Mouse (Mus musculus) midbrain, embryonic 13.5 days (tissue): ENCODE results near the gene Crtc3. TPM values are rescaled to one million over a fixed set of nuclear protein-coding genes. Genes with fewer than 3 reads are reported as not detected.
A peak's percentile ranks its signal among the peaks of the same experiment; 100 is the strongest.

ENCODE experiments used
- ATAC-seq: fragments of 200-750 bp; cut with Nextera tagmentation; 2 replicates; pipeline ENCODE4 v1.8.0; 2017; ENCODE audit warnings: mild to moderate bottlenecking, moderate TSS enrichment, moderate library complexity
- H3K27ac ChIP-seq: fragments of 300-500 bp; sonication (generic); 2 replicates; pipeline ENCODE4 v1.5.1; 2015; ENCODE audit warnings: inconsistent platforms, mild to moderate bottlenecking, moderate library complexity
- H3K27me3 ChIP-seq: fragments of 300-500 bp; sonication (generic); 2 replicates; pipeline ENCODE4 v1.6.1; 2015; ENCODE audit warnings: mild to moderate bottlenecking, inconsistent platforms
- H3K36me3 ChIP-seq: fragments of 300-500 bp; sonication (generic); 2 replicates; pipeline ENCODE4 v1.6.1; 2015; ENCODE audit warnings: mild to moderate bottlenecking, inconsistent platforms
- H3K4me1 ChIP-seq: fragments of 300-500 bp; sonication (generic); replicated peaks from 2 replicates; pipeline ENCODE4 v1.6.1; 2015; ENCODE audit warnings: inconsistent platforms
- H3K4me2 ChIP-seq: fragments of 300-500 bp; sonication (generic); replicated peaks from 2 replicates; pipeline ENCODE4 v1.6.1; 2015; ENCODE audit warnings: moderate library complexity, mild to moderate bottlenecking, inconsistent platforms
- H3K4me3 ChIP-seq: fragments of 300-500 bp; sonication (generic); replicated peaks from 2 replicates; pipeline ENCODE4 v1.5.1; 2015; ENCODE audit warnings: mild to moderate bottlenecking, inconsistent platforms
- H3K9ac ChIP-seq: fragments of 300-500 bp; sonication (generic); replicated peaks from 2 replicates; pipeline ENCODE4 v1.6.1; 2015; ENCODE audit warnings: mild to moderate bottlenecking, inconsistent platforms
- H3K9me3 ChIP-seq: fragments of 300-500 bp; sonication (generic); 2 replicates; pipeline ENCODE4 v1.6.1; 2016; ENCODE audit warnings: mild to moderate bottlenecking, inconsistent platforms
- WGBS: fragments of 180-500 bp; shearing (Covaris S2); methylation state at CpG from one replicate; pipeline ENCODE4 v1.1.7; 2015; 5-methylcytosine and 5-hydroxymethylcytosine counted together
- polyA plus RNA-seq: library from polyadenylated mRNA; unstranded; fragments of >200 nt; fragmentation: Nextera tagmentation; extraction: Ambion mirVana; gene quantifications from 2 replicates; pipeline ENCODE4 v1.2.1, GENCODE M21; 2015

Gene Crtc3
- polyA plus RNA-seq, 1 experiment from 2014 or later, result 12.4 TPM

DNA sequence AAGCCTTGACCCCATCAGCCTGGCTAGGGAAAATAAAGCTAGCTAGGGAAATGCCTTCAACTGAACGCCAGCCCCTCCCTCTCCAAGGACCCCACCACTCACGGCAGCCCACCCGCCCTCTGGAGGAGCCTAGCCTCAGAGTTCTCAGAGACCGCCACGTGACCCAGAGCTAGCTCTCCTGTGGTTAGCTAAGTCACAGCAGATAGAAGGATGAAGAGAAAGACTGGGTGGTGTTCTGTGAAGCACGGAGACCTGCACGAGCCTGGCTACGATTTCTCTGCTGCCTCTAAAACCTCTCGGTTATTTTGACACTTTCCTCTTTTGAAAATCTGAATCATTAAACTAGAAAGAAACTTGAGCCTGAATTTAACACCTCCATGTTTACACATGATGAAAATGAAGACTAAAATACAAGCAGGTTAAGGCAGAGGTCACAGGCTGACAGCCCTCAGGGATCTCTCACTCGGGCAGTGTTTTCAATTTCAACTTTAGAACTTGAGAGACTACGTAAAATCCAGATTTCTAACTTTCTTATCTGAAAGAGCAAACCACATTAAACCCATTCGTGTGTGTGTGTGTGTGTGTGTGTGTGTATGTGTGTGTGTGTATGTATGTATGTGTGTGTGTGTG lies 8.3 kb downstream of the Crtc3 start:
- 20% methylated on average over 12 of the region's 12 CpGs for WGBS

DNA sequence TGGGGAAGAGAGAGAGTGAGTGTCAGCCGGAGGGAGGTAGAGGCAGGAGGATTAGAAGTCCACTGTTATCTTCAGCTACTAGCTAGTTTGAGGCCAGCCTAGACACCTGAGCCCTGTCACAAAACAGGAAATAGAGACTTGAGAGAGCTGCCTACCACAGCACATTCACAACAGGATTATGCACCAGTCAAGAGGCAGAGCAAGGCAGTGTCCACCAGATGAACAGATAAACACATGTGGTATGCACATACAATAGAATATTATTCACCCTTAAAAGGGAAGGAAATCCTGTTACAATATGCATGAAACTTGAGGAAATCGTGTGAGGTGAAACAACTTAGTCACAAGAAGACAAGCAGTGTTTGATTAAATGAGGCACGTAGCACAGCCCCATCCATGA lies 16.4 kb downstream of the Crtc3 start:
- H3K27ac ChIP-seq, result no peak overlapping the region
- 61% methylated on average over 3 of the region's 3 CpGs for WGBS
- ATAC-seq, result no peak

More for the DNA sequence above, 8.3 kb downstream of the Crtc3 start:
- Histone ChIP-seq H3K4me1 (peaks cover 9% of the 10 kb centered on the region), H3K27me3 (no peaks in the 10 kb centered on the region), H3K9ac (no peak overlapping the region), H3K4me2 (no peak overlapping the region), H3K27ac (no peak overlapping the region), H3K36me3 (0 out of 2 replicates have a peak, but pooled peaks cover 3% of the 10 kb centered on the region), H3K4me3 (no peak overlapping the region), H3K9me3 (no peaks in the 10 kb centered on the region)
- no peak for ATAC-seq

DNA sequence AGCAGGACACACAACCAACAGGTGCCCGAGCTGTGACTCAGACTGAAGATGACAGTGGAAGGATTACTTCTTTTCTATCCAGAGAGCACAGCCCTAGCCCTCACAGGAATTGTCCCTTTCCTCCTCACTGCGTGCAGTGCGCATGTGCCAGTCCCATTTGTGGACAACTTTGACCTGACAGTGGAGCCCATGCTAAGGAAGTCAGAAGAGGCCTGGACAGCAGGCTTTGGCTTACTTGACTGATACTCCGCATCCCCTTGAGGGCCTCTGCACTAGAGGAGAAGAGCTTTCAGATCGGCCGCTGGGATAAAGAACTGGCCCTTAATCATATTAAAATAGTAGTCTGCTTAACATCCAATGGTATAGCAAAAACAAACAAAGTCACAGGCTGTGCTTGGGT lies 17.8 kb downstream of the Crtc3 start:
- WGBS, result 85% methylated on average over 6 of the region's 6 CpGs
- H3K9me3 ChIP-seq, result no peaks in the 10 kb centered on the region

More for the DNA sequence above, 16.4 kb downstream of the Crtc3 start:
- no peaks in the 10 kb centered on the region for H3K9me3 ChIP-seq
- no peaks in the 10 kb centered on the region for H3K4me1 ChIP-seq
- H3K27me3 ChIP-seq, result no peaks in the 10 kb centered on the region
- no peak overlapping the region for H3K4me3 ChIP-seq
- no peak overlapping the region for H3K9ac ChIP-seq
- 0 out of 2 replicates have a peak, but pooled peaks cover 3% of the 10 kb centered on the region for H3K36me3 ChIP-seq
- H3K4me2 ChIP-seq, result no peak overlapping the region

DNA sequence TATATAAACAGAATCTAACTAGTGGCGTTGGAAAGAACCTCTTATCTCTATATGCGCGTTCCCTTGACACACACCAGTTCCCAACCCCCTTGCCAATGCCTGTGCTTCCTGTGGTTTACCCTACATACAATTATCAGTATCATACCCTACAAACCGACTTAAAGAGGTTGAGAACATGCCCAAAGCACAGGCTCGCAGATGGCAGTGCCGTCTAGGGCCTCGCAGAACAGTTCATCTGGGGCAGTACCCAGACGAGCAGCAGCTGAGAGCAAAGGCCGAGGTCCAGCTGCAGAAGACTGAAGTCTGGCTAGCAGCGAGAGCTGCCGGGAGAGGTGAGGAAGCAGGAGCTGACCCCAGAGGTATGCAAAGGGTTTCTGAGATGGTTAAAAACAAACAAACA lies 21.5 kb downstream of the Crtc3 start:
- WGBS, result 76% methylated on average over 11 of the region's 11 CpGs
- no peak overlapping the region for H3K4me2 ChIP-seq

More for the DNA sequence above, 17.8 kb downstream of the Crtc3 start:
- no peak for ATAC-seq
- Histone ChIP-seq H3K4me1 (no peaks in the 10 kb centered on the region), H3K9ac (no peak overlapping the region), H3K4me3 (no peak overlapping the region), H3K4me2 (no peak overlapping the region), H3K36me3 (no peaks in the 10 kb centered on the region), H3K27ac (no peak overlapping the region), H3K27me3 (no peaks in the 10 kb centered on the region)

DNA sequence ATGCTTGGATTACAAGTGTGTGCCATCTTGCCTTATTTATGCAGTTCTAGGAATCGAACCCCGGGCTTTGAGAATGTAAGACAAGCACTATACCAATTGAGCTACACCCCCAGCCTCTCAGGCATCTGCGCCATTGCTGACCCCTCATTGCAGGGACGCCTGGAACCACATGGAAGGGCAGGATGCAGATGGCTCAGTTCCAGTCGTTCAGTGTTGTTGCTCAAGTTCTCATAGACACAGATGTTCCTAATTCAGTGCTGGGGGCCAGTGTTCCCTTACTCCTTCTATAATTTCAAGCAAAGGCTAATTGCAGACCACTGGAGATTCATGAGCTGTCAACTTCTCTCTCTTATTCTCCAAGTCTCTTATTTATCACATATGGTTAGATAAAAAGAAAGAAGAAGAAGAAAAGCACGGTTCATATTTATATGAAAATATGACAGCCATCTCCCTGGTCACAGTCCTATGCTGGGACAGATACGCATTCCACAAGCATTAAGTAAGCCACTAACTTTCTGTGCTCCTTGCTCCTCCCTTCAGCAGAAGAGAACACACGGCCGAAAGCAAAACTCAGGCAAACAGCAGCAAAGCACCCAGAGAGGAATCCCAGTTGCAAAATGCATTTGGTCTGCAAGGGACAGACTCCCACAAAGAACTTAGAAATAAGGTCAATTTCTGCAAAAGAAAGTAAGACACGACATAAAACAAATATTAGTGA lies 22.3 kb downstream of the Crtc3 start:
- no peak overlapping the region for H3K27ac ChIP-seq
- no peaks in the 10 kb centered on the region for H3K9me3 ChIP-seq
- no peak overlapping the region for H3K4me3 ChIP-seq
- no peaks in the 10 kb centered on the region for H3K4me1 ChIP-seq
- no peak for ATAC-seq
- H3K4me2 ChIP-seq, result no peak overlapping the region
- WGBS, result 85% methylated on average over 10 of the region's 10 CpGs
- H3K36me3 ChIP-seq, result no peaks in the 10 kb centered on the region
- H3K9ac ChIP-seq, result no peak overlapping the region
- no peaks in the 10 kb centered on the region for H3K27me3 ChIP-seq

More for the DNA sequence above, 21.5 kb downstream of the Crtc3 start:
- Histone ChIP-seq H3K36me3 (no peaks in the 10 kb centered on the region), H3K27ac (no peak overlapping the region), H3K9me3 (no peaks in the 10 kb centered on the region), H3K27me3 (no peaks in the 10 kb centered on the region), H3K4me3 (no peak overlapping the region), H3K4me1 (no peaks in the 10 kb centered on the region), H3K9ac (no peak overlapping the region)
- ATAC-seq, result no peak

DNA sequence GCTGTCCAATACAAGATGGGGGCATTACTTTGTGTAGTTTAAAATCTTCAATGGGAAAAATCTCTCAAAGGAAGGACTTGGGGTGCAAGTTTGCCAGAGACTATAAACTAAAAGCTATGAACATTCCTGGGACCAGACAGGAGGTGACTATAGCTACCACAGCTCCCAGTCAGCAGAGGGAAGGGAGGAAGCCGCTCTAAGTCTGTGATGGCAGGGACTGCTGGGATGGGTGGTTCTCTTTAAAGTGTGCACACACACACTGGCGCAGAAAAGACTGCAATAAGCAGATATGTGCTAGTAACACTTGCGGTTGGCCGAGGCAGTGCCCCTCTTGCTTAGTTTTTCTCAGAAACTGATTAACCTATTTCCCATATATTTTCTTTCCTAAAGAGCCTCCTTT lies 27.6 kb downstream of the Crtc3 start:
- Histone ChIP-seq H3K27ac (no peak overlapping the region), H3K27me3 (no peaks in the 10 kb centered on the region), H3K9me3 (no peaks in the 10 kb centered on the region), H3K4me3 (no peak overlapping the region), H3K4me1 (peaks cover 11% of the 10 kb centered on the region), H3K4me2 (no peak overlapping the region), H3K36me3 (no peaks in the 10 kb centered on the region), H3K9ac (no peak overlapping the region)
- WGBS, result 91% methylated on average over 4 of the region's 4 CpGs
- ATAC-seq, result no peak

DNA sequence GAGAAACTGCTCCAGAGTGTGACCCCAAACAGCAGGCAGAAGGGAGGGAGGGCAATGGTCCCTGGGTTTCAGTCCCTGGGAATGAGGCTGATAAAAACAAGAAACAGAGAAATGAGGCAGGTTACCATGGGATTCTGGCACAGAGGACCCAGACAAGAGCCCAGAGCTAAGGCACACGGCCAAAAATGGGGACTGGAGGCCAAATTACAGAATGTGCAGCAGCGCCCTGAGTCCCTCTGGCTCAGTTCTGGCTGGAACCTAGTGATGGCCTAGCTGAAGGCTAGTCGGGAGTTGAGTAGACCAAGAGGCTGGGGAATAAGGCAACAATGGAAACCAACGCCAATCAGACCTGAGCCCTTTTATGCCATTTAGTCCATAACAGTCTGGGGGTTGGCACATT lies 28.1 kb downstream of the Crtc3 start:
- 75% methylated on average over 4 of the region's 4 CpGs for WGBS
- H3K4me2 ChIP-seq, result no peak overlapping the region
- no peaks in the 10 kb centered on the region for H3K27me3 ChIP-seq

DNA sequence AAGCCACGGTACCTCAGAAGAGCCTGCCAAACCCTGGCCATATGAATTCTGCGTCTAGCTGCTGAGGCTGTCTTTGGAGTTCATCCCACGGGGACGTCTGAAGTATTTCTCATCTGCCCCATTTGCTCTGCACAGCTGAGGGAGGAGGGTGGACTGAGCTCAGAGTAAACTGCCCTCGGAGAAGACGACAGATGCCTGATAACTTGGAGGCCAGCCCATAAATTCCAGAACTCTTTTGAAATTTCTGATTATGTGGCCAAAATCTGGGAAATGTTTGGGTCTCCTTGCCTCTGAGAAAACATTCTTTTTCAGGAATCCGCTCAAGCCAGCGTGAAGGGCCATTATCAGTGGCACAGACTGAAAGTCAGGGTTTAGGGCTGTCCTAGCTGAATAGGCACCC lies 30.8 kb downstream of the Crtc3 start:
- Histone ChIP-seq H3K9me3 (no peaks in the 10 kb centered on the region), H3K9ac (no peak overlapping the region), H3K36me3 (no peaks in the 10 kb centered on the region), H3K4me3 (no peak overlapping the region), H3K27ac (no peak overlapping the region), H3K4me1 (peaks cover 32% of the 10 kb centered on the region), H3K4me2 (no peak overlapping the region), H3K27me3 (no peaks in the 10 kb centered on the region)
- whole genome bisulfite sequencing, result 71% methylated on average over 8 of the region's 8 CpGs
- ATAC-seq, result no peak

More for the DNA sequence above, 28.1 kb downstream of the Crtc3 start:
- H3K4me1 ChIP-seq, result peaks cover 15% of the 10 kb centered on the region
- no peaks in the 10 kb centered on the region for H3K36me3 ChIP-seq
- H3K4me3 ChIP-seq, result no peak overlapping the region
- ATAC-seq, result peak; percentile 62
- no peaks in the 10 kb centered on the region for H3K9me3 ChIP-seq
- H3K9ac ChIP-seq, result no peak overlapping the region
- H3K27ac ChIP-seq, result no peak overlapping the region

DNA sequence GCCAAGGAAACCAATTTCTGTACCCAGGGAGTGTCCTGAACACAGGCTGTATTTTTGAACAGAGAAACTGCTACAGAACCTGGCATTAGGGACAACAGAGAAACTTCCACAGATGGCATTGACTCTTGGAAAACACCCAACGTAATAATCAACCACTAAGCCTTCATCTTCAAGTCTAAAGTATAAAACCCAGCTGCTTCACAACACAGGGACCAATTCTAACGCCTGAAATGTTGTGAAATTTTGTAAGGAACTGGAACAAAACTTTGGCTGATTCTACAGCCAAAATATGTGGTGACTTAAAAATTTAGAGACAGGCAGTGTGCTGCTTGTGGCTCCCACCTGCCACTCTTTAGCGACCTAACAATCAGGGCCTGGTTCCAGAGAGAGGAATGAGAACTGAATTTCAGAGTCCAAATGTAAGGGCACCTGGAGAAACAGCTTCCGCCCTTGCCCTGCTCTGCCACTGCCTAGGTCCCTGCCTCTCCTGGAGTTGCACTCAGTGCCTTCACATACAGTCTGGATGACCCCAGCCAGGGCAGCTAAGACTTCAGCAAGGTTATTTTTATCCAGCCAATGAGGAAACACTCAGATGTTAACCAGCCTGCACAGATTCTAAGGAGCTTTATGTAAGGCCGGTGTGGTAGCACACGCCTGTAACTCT lies 33.2 kb downstream of the Crtc3 start:
- no peak for ATAC-seq
- H3K27ac ChIP-seq, result 0 out of 2 replicates have a peak overlapping the region, but pooled peaks have one; percentile 0
- H3K4me1 ChIP-seq, result peaks cover 42% of the 10 kb centered on the region
- no peak overlapping the region for H3K4me3 ChIP-seq
- 79% methylated on average over 6 of the region's 6 CpGs for WGBS
- no peaks in the 10 kb centered on the region for H3K36me3 ChIP-seq
- no peaks in the 10 kb centered on the region for H3K9me3 ChIP-seq
- H3K27me3 ChIP-seq, result no peaks in the 10 kb centered on the region
- H3K4me2 ChIP-seq, result no peak overlapping the region
- H3K9ac ChIP-seq, result no peak overlapping the region

DNA sequence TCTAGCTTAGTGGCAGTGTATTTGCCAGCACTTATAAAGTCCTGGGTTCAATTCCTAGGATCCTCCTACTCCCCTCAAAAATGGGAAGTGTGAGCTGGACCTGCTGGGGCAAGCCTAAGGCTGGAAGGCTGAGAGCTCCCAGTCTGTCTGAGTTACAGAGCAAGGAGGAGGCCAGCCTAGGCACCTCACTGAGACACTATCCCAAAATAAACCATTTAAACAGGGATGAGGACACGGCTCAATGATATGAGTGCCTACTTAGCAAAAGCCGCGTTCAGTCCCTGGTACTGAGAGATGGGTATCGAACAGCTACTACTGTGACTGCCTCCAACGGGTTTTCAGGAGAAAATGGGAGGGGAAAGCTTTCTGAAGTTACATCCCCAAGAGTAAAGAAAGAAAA lies 33.8 kb downstream of the Crtc3 start:
- H3K27ac ChIP-seq, result no peak overlapping the region
- no peaks in the 10 kb centered on the region for H3K9me3 ChIP-seq
- no peak overlapping the region for H3K4me3 ChIP-seq
- H3K27me3 ChIP-seq, result no peaks in the 10 kb centered on the region
- ATAC-seq, result no peak
- H3K36me3 ChIP-seq, result no peaks in the 10 kb centered on the region
- 65% methylated on average over 5 of the region's 5 CpGs for WGBS
- H3K4me1 ChIP-seq, result peaks cover 42% of the 10 kb centered on the region
- H3K4me2 ChIP-seq, result no peak overlapping the region
- H3K9ac ChIP-seq, result no peak overlapping the region

DNA sequence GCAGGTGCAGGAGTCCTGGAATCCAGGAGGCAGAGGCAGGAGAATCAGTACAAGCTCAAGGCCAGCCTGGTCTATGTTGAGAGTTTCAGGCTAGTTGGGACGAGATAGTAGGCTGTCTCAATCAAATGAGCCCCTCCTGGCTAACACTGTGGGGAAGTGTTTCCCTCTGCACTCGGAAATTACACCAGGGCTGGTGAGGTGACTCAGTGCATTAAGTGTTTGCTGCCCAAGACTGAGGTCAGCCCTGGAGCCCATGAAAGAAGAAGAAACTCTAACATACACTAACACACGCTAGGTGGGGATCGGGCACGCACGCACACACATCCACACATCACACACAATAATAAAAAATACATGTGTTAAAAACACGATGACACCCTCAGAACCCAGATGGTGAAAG lies 34.3 kb downstream of the Crtc3 start:
- Histone ChIP-seq H3K27me3 (no peaks in the 10 kb centered on the region), H3K27ac (no peak overlapping the region), H3K4me3 (no peak overlapping the region), H3K9me3 (no peaks in the 10 kb centered on the region), H3K4me1 (peaks cover 42% of the 10 kb centered on the region), H3K9ac (no peak overlapping the region), H3K4me2 (no peak overlapping the region), H3K36me3 (no peaks in the 10 kb centered on the region)
- ATAC-seq, result no peak
- WGBS, result 87% methylated on average over 7 of the region's 7 CpGs

DNA sequence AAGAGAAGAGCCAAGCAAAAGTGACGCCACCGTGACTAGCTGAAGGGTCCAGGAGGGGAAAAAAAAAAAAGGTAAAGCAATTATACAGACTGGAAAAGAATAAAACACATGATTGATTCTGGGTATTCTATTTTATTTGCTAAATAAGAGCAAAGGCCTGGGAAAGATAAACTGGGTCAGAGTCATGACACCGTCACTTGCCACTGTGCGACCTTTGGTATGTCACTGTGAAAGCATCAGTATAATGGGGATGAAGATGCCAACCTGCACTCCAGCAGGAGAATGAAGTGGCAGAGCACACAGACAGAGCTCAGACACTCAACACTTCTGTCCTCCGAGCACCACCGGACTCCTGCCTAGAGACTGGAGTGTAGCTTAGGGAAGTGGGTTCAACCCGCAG lies 34.7 kb downstream of the Crtc3 start:
- Histone ChIP-seq H3K9ac (no peak overlapping the region), H3K4me1 (peaks cover 42% of the 10 kb centered on the region), H3K4me2 (no peak overlapping the region), H3K4me3 (no peak overlapping the region), H3K9me3 (no peaks in the 10 kb centered on the region), H3K27ac (no peak overlapping the region), H3K36me3 (no peaks in the 10 kb centered on the region), H3K27me3 (no peaks in the 10 kb centered on the region)
- no peak for ATAC-seq
- WGBS, result 89% methylated on average over 7 of the region's 7 CpGs
